Mouse (Mus musculus) neural tube, embryonic 15.5 days (tissue): ENCODE data around the gene Gm5039. TPM values are rescaled to one million over a fixed set of nuclear protein-coding genes. Genes with fewer than 3 reads are reported as not detected.
"Not testable (repeated sequence)": the region's sequence is repeated elsewhere in the genome, so short reads cannot be mapped to it uniquely, and the experiment has no call there.

Experiments
- ATAC-seq: fragments of 200-750 bp; cut with Nextera tagmentation; 2 replicates; pipeline ENCODE4 v1.8.0; 2017; ENCODE audit warnings: mild to moderate bottlenecking, moderate TSS enrichment, moderate library complexity; ENCODE audit not compliant: low FRiP score
- H3K27ac ChIP-seq: fragments of 300-500 bp; sonication (generic); replicated peaks from 2 replicates; pipeline ENCODE4 v1.5.1; 2015; ENCODE audit warnings: mild to moderate bottlenecking, inconsistent platforms
- H3K27me3 ChIP-seq: fragments of 300-500 bp; sonication (generic); replicated peaks from 2 replicates; pipeline ENCODE4 v1.6.1; 2015; ENCODE audit warnings: inconsistent platforms
- H3K36me3 ChIP-seq: fragments of 300-500 bp; sonication (generic); 2 replicates; pipeline ENCODE4 v1.6.1; 2015; ENCODE audit warnings: inconsistent platforms
- H3K4me1 ChIP-seq: fragments of 300-500 bp; sonication (generic); 2 replicates; pipeline ENCODE4 v1.6.1; 2015; ENCODE audit warnings: inconsistent platforms
- H3K4me2 ChIP-seq: fragments of 300-500 bp; sonication (generic); 2 replicates; pipeline ENCODE4 v1.6.1; 2015; ENCODE audit warnings: inconsistent platforms, mild to moderate bottlenecking, moderate library complexity
- H3K4me3 ChIP-seq: fragments of 300-500 bp; sonication (generic); replicated peaks from 2 replicates; pipeline ENCODE4 v1.5.1; 2015; ENCODE audit warnings: mild to moderate bottlenecking, inconsistent platforms
- H3K9ac ChIP-seq: fragments of 300-500 bp; sonication (generic); replicated peaks from 2 replicates; pipeline ENCODE4 v1.6.1; 2015; ENCODE audit warnings: mild to moderate bottlenecking, inconsistent platforms
- H3K9me3 ChIP-seq: fragments of 300-500 bp; sonication (generic); replicated peaks from 2 replicates; pipeline ENCODE4 v1.6.1; 2016; ENCODE audit warnings: inconsistent platforms
- WGBS: fragments of 180-500 bp; shearing (Covaris S2); methylation state at CpG from one replicate; pipeline ENCODE4 v1.1.7; 2015; ENCODE audit warnings: mixed read lengths; 5-methylcytosine and 5-hydroxymethylcytosine counted together
- polyA plus RNA-seq: library from polyadenylated mRNA; unstranded; fragments of >200 nt; fragmentation: Nextera tagmentation; extraction: Ambion mirVana; gene quantifications from 2 replicates; pipeline ENCODE4 v1.2.1, GENCODE M21; 2015

Gene Gm5039
- polyA plus RNA-seq, 1 experiment from 2014 or later: not detected

- not testable (repeated sequence) for H3K27me3 ChIP-seq, H3K4me2 ChIP-seq, H3K4me1 ChIP-seq, H3K36me3 ChIP-seq, H3K4me3 ChIP-seq, H3K9me3 ChIP-seq, H3K9ac ChIP-seq, ATAC-seq, H3K27ac ChIP-seq
- WGBS: 84% methylated on average over 2 of the region's 2 CpGs
Observed at GRCm38 (mm10) chr12:88297171-88297570, 26.7 kb downstream of the Gm5039 start.

- not testable (repeated sequence) for H3K9ac ChIP-seq, H3K27me3 ChIP-seq, ATAC-seq, H3K4me2 ChIP-seq, H3K36me3 ChIP-seq, H3K9me3 ChIP-seq, H3K27ac ChIP-seq, H3K4me3 ChIP-seq, H3K4me1 ChIP-seq
- 77% methylated on average over 4 of the region's 4 CpGs for WGBS
Observed at GRCm38 (mm10) chr12:88293082-88293481, 30.7 kb downstream of the Gm5039 start.

GRCm38 (mm10) chr12:88285224-88285623 lies 38.6 kb downstream of the Gm5039 start:
- not testable (repeated sequence) for H3K36me3 ChIP-seq, H3K9me3 ChIP-seq, ATAC-seq, H3K9ac ChIP-seq, H3K27ac ChIP-seq, H3K4me2 ChIP-seq, H3K4me1 ChIP-seq, H3K4me3 ChIP-seq, H3K27me3 ChIP-seq
- 88% methylated on average over 5 of the region's 5 CpGs for WGBS

- H3K9me3 ChIP-seq, H3K27ac ChIP-seq, H3K27me3 ChIP-seq, H3K36me3 ChIP-seq, H3K9ac ChIP-seq, ATAC-seq, H3K4me2 ChIP-seq, H3K4me1 ChIP-seq, H3K4me3 ChIP-seq: not testable (repeated sequence)
- 92% methylated on average over 5 of the region's 5 CpGs for WGBS
Observed at GRCm38 (mm10) chr12:88274400-88274799, 49.4 kb downstream of the Gm5039 start, which contains the start of gene Gm5662. Gene Gm5662, minus strand, starts transcription at chr12:88274500.

Other genes with a start within 250 kb of the Gm5039 start
- gene Gm16368, start 240.3 kb downstream of the Gm5039 start, polyA plus RNA-seq: not detected in 2 replicates
- gene Gm10436, start 141.9 kb downstream of the Gm5039 start, polyA plus RNA-seq: not detected in 2 replicates
- not detected in 2 replicates for gene Gm8332, start 73.9 kb downstream of the Gm5039 start, polyA plus RNA-seq
- gene Gm5662, start 49.5 kb downstream of the Gm5039 start, polyA plus RNA-seq: not detected in 2 replicates
- gene Adck1, start 36.5 kb upstream of the Gm5039 start, polyA plus RNA-seq: 36.9 and 41.6 TPM in 2 replicates